14 mouse cellular contexts compared by ENCODE assay signal in genomic region chr5:53402619-53403151, GRCm38 (mm10).
A peak's percentile ranks its signal among the peaks of the same experiment; 100 is the strongest.
DNase-seq lines count a peak whose midpoint lies in the region; ATAC-seq and TF ChIP-seq lines count a peak whose summit lies in the region.
"Had no signal": no experiment of that assay in that cellular context is flagged by ENCODE, and none has a peak within 500 bp of the region (broad histone marks: within the 10 kb centered on the region; RNA-seq: fewer than 3 reads in every experiment).

No protein-coding gene starts in this region.

- H3K36me3 ChIP-seq in kidney, adult 2 months (ENCODE audit: control insufficient read depth, insufficient read depth, low read length) = no peaks in the 10 kb centered on the region
- no peaks in the 10 kb centered on the region for H3K36me3 ChIP-seq in kidney, embryonic 15.5 days
- H3K36me3 ChIP-seq in small intestine, adult 2 months (ENCODE audit: control insufficient read depth, insufficient read depth, low read length) = no peaks in the 10 kb centered on the region
- H3K36me3 ChIP-seq: forebrain, embryonic 10.5 days; G1E; liver, embryonic 13.5 days had no signal

- 80% methylated on average over 9 of the region's 9 CpGs for whole genome bisulfite sequencing in kidney, adult 2 months
- 78% methylated on average over 9 of the region's 9 CpGs for WGBS in kidney, embryonic 15.5 days
- 64% methylated on average over 9 of the region's 9 CpGs for WGBS in small intestine, adult 2 months

- no peak overlapping the region for H3K9ac ChIP-seq in kidney, embryonic 15.5 days
- H3K9ac ChIP-seq: liver, embryonic 13.5 days had no signal

- H3K27me3 ChIP-seq in kidney, adult 2 months (replicated peaks; ENCODE audit: control insufficient read depth, insufficient read depth, low read length) = no peaks in the 10 kb centered on the region
- no peaks in the 10 kb centered on the region for H3K27me3 ChIP-seq in kidney, embryonic 15.5 days
- no peaks in the 10 kb centered on the region for H3K27me3 ChIP-seq in small intestine, adult 2 months (ENCODE audit: control insufficient read depth, insufficient read depth, low read length)
- H3K27me3 ChIP-seq: liver, embryonic 13.5 days had no signal

- no peak overlapping the region for H3K4me2 ChIP-seq in kidney, embryonic 15.5 days
- H3K4me2 ChIP-seq: liver, embryonic 13.5 days had no signal

- no peaks in the 10 kb centered on the region for H3K9me3 ChIP-seq in kidney, embryonic 15.5 days (replicated peaks)
- H3K9me3 ChIP-seq: forebrain, embryonic 10.5 days; G1E; liver, embryonic 13.5 days had no signal

- no peak overlapping the region for H3K4me3 ChIP-seq in kidney, adult 2 months (ENCODE audit: insufficient read depth, low read depth, low read length)
- no peak overlapping the region for H3K4me3 ChIP-seq in kidney, embryonic 15.5 days (replicated peaks)
- H3K4me3 ChIP-seq in small intestine, adult 2 months (ENCODE audit: low read depth, low read length) = no peak overlapping the region
- H3K4me3 ChIP-seq: forebrain, embryonic 10.5 days; layer of hippocampus, adult 2 months; liver, embryonic 13.5 days had no signal

- no peaks in the 10 kb centered on the region for H3K4me1 ChIP-seq in kidney, adult 2 months (ENCODE audit: control insufficient read depth, insufficient read depth, low read length)
- H3K4me1 ChIP-seq in kidney, embryonic 15.5 days = no peaks in the 10 kb centered on the region
- H3K4me1 ChIP-seq in small intestine, adult 2 months (ENCODE audit: control insufficient read depth, insufficient read depth, insufficient read length, low read length) = no peaks in the 10 kb centered on the region

- ATAC-seq in kidney, embryonic 15.5 days (replicated peaks; ENCODE audit: low FRiP score) = no peak
- ATAC-seq in activated CD4-positive, CD25-positive, alpha-beta regulatory T cell, adult 4 months = peak; percentile 74
- ATAC-seq: hindbrain, postnatal 0 days had no signal

- peak; percentile 8 for DNase-seq in kidney, adult 2 months
- DNase-seq in lung, postnatal 10 days = peak; percentile 6
- no peak for DNase-seq in frontal cortex, postnatal 10 days (ENCODE audit: low spot score in 2 of 2)
- DNase-seq in cerebellum, adult 9-11 months = no peak
- DNase-seq: adrenal gland, postnatal 14 days; liver, embryonic 13.5 days; right cerebral cortex, adult 18-20 months had no signal

- no peak for TF ChIP-seq POLR2A in kidney, adult 2 months (IDR thresholded peaks at IDR 0.05; ENCODE audit: low read depth, low read length)
- no peak for TF ChIP-seq POLR2A in small intestine, adult 2 months (IDR thresholded peaks at IDR 0.05; ENCODE audit: low read depth, low read length)

- no peak overlapping the region for H3K27ac ChIP-seq in kidney, adult 2 months (ENCODE audit: insufficient read depth, low read depth, low read length)
- no peak overlapping the region for H3K27ac ChIP-seq in kidney, embryonic 15.5 days
- H3K27ac ChIP-seq in small intestine, adult 2 months (ENCODE audit: insufficient read depth, low read depth, low read length) = peak overlapping the region; percentile 1; the same call in 1 of the 2 replicates
- H3K27ac ChIP-seq: forebrain, embryonic 10.5 days; hindbrain, postnatal 0 days; layer of hippocampus, adult 2 months; liver, embryonic 13.5 days had no signal

- no peak for TF ChIP-seq CTCF in kidney, adult 2 months (conservative IDR thresholded peaks at IDR 0.05; ENCODE audit: insufficient read depth, insufficient read length, low read depth, low read length)
- TF ChIP-seq CTCF in small intestine, adult 2 months (IDR thresholded peaks at IDR 0.05; ENCODE audit: extremely low read depth, insufficient read length, insufficient replicate concordance, low read depth, low read length) = no peak

Comparison
In these comparisons a context has a peak if more than half of its experiments do, and no peak if none do; other contexts are left out.
1. DNase-seq: peak in kidney, adult 2 months (single experiment) and lung, postnatal 10 days (single experiment); none in frontal cortex, postnatal 10 days (0 of 2) and cerebellum, adult 9-11 months (single experiment).